Mouse (Mus musculus): ENCODE measurements around the gene Fam234a.

DNA sequence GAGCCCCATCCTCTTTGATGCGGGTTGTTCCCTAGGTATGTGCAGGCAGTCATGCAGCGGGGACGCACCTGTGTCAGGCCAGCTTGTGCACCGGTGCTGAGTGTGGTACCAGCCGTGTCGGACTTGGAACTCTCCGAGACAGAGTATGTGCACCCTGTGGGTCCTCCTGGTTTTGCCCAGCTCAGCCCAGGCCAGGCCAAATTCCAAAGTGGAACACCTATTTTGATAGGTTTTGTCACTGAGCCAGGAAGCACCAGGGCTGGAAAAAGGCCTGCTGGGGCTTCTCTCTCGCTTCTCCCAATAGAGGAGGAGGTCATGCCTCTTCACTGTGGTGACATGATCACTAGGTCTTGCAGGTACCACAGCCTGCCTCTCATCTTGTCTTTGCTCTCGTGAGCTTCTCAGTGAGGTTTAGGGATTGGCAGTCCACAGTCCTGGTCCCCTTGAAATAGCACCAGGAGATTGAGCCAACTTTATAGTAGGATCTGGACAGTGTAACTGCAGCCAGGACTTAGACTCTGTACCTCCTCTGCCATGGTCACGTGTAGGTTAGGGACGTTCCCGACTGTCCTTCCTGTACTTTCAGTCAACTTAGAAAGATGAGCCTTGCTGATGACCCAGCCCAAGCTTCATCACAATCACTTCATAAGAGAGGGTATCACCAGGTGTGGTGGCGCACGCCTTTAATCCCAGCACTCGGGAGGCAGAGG lies 51.4 kb downstream of the Fam234a start:
- TF ChIP-seq HCFC1 (IDR thresholded peaks at IDR 0.05; ENCODE audit: borderline replicate concordance, insufficient read depth, low read length) (no peak), ZNF384 (IDR thresholded peaks at IDR 0.05; ENCODE audit: low read depth, low read length) (no peak)
